Mouse (Mus musculus) frontal cortex, postnatal 14 days (tissue): Measurements from ENCODE around the gene Tm9sf1.

ENCODE experiments used
- DNase-seq, 2 experiments: peaks; one replicate each; pipeline ENCODE4 v3.0.0; 2022; ENCODE audit warnings: low spot score in 2 of 2

Tm9sf1 gene

DNA sequence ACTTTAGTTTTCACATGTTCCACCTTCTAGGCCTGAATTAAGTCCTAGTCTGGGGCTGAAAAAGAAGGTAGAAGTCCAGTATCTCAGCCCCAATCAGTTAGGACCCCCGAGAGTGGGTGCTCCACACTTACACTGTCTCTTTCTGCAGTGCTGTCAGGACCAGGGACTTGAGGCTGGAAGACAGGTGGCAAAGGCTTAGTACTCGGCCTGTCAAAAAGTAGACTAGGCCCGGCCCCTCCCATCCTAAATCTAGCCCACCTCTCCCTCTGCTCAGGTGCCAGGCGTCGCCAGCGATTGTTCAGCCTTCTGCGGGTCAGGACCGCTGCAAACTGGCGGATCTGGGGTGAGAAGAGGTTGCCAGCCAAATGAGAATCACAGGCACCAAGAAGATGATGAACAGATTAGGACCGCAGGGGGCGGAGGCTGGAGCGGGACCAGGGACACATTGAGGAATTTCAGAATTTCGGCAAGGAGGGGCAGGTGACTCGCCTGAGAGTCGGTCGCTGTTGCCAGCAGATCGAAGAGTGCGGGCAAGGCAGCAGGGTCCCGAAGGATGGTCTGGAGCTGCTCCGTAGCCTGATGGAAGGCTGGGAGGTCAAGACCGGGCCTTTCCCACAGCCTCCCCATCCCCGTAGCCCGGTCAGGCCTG is 8.6 kb downstream of the Tm9sf1 start:
- DNase-seq, result peak in 1 of 2 experiments; percentile 14

DNA sequence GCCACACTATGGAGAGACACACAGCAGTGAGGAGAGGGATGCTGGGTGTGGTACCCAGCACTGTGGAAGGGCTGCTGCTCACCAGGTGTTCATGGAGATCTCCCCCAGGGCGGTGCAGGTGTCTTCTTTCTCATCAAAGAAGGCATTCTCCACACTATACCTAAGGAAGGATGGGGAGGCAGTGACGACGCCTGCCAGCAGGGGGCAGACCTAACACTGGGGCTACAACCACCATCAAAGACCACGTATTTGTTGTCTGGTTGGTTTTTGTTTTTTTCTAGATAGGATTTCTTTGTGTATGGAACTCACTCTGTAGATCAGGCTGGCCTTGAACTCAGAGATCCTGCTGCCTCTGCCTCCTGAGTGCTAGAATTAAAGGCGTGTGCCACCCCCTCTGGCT is 14.3 kb downstream of the Tm9sf1 start:
- DNase-seq, result no peak

DNA sequence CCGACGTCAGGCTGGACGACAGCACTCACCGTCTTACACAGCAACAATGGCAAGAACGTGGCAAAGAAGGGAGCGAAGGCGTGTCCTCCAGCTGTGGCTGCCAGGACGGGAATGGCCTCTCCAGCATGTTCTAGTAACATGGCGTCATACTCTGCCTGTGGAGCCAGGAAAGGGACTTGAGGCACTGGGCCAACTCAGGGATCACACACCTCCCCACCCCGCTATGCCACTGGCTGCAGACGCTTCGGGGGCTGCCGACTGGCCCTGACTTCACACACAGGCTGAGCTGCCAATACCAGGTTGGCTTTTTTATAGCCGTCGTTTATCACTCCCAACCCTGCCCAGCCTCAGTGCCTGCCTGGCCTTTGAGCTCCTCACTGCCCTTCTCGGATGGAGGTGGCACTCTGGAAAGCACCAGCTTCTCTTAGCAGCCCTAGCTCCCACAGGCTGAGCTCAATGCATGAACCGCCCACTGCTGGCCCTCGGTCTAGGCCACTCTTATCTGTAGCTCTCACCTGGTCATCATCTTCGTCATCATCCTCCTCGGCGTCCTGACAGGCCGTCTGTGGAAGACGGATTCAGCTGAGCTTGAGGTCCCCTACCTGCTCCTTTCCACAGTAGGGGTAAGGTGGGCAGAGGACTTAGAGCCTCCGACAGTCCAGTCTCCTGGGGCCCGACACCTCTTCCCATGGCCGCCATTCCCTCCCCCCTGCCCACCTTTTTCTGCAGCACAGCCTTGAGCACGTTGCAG is 15.4 kb downstream of the Tm9sf1 start:
- DNase-seq, result no peak

DNA sequence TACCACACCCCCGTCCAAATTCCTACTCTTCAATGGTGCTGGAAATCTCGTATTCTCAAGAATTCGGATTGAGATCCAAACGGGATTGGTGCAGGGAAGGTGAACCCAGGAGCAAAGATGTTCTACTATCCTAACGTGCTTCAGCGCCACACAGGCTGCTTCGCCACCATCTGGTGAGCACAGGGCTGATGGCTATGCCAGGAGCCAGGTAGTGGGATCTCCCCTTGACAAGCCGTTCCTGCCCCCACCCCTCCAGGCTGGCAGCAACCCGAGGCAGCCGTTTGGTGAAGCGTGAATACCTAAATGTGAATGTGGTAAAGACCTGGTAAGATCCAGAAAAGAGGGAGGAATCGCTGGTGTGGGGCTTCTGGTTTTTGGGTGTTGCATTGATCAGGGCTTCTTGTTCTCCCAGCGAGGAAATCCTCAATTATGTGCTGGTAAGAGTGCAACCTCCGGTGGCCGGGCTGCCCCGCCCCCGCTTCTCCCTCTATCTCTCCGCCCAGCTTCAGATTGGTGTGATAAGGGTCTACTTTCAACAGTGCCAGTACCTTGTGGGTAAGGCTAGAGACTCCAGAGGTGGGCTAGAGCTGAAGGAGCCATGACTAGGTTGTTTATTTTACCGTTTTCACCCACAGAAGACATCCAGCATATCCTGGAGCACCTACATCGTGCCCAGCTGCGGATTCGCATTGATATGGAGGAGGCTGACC is 25.0 kb downstream of the Tm9sf1 start:
- DNase-seq, result no peak

DNA sequence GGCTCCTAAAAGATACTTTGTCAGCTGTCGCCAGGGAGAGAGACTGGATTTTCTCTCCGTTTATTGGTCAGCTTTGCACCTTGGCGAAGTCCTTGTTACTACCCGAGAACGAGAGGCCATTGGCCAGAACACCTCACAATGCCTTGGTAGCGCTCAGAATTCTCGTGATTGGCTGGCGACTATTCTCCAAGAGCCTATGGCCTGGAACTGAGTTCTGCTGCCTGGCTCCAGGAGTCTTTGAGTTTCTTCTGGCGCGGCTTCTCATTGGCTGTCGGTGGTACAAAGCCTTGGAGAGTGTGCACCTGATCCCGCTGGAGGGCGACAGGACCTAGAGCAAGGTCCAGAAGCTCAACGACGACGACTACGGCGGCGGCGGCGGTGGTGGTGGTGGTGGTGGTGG is 25.8 kb downstream of the Tm9sf1 start, which contains the start of gene Rec8:
Gene Rec8, plus strand, starts transcription at position 216 of the 400 bp plus-strand sequence.
- DNase-seq, result no peak

DNA sequence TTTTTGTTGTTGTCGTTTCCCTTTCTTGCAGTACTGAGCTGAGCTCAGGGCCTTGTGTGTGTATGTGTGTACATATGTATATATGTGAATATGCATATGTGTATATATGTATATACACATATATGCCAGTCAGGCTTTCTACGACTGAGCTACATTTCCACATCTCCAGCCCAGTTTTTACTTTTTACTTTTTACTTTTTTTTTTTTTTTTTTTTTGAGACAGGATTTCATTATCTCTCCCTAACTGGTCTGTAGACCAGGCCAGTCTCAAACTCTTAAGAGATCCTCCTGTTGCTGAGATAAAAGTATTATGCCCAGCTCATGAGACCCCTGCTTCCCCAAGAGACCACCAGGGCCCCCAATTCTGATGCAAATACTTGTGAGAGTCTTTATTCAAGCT is 26.8 kb downstream of the Tm9sf1 start:
- DNase-seq, result no peak

DNA sequence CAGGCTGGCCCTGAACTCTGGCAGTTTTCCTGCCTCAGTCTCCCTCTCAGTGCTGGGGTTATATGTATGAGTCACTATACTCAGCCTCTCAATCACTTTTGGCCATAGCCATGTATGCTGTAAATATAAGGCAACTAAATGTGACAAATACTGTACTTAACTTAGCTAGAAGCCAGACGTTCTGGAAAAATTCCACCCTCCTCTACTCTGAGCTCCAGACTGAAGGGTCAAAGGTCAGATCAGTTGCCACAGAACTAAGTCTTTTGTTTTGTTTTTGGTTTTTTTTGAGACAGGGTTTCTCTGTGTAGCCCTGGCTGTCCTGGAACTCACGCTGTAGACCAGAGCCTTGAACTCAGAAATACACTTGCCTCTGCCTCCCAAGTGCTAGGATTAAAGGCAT is 27.7 kb downstream of the Tm9sf1 start:
- DNase-seq, result no peak

DNA sequence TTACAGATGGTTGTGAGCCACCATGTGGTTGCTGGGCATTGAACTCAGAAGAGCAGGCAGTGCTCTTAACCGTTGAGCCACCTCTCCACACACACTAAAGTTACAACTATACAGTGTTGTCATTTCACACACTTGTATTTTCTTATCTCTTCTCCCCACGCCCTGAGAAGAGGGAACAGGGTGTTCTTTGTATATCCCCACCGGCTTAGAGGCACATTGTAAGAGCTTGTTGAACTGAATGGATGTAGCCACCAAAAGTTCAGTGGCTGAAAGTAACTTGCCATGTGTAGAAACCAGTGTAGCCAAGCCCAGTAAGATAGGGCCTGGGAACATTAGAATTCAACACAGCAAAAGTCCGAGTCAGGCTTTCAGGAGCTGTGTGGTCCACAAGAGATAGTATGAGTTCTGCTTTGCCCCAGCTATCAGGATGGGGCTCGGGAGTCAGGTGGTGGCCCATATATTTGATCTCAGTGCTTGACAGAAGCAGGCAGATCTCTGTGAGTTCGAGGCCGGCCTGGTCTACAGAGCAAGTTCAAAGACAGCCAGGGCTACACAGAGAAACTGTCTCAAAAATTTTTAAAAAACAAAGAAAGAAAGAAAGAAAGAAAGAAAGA is 28.9 kb downstream of the Tm9sf1 start:
- DNase-seq, result no peak

DNA sequence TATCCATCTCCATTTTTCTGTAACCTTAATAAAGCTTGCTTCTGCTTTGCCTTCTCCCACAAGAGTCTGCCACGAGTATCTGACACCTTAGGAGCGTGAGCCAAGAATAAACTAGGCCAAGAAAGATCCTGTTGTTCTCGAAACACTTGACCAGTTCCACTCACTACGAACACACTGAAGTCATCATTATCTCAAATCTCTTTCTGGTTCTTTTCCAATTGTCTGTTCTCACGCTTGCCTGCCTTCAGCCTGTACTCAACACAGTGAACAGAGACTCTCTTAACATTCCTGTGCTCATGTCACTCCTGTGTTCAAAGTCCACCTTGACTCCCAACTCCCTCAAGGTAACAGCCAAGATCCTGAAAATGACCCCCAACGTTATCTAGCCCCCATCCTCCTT is 30.3 kb downstream of the Tm9sf1 start:
- no peak for DNase-seq

DNA sequence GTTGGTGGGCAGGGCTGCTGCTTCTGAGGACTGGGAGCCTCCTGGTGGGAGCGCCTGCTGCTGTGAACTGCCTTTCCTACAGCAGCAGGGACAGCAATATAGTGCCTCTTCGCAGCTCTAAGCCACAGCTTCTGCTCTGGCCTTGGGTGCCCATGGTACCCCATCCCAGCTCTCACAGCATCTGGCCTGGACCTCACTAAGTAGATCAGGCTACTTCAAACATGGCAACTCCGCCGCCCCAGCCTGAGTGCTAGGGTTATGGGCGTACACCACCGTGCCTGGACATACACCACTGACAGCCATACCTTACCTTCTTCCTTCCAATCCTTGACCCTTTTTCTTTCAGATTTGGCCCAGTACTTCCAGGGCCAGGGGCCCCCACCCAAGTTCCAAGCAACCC is 35.3 kb downstream of the Tm9sf1 start:
- no peak for DNase-seq

DNA sequence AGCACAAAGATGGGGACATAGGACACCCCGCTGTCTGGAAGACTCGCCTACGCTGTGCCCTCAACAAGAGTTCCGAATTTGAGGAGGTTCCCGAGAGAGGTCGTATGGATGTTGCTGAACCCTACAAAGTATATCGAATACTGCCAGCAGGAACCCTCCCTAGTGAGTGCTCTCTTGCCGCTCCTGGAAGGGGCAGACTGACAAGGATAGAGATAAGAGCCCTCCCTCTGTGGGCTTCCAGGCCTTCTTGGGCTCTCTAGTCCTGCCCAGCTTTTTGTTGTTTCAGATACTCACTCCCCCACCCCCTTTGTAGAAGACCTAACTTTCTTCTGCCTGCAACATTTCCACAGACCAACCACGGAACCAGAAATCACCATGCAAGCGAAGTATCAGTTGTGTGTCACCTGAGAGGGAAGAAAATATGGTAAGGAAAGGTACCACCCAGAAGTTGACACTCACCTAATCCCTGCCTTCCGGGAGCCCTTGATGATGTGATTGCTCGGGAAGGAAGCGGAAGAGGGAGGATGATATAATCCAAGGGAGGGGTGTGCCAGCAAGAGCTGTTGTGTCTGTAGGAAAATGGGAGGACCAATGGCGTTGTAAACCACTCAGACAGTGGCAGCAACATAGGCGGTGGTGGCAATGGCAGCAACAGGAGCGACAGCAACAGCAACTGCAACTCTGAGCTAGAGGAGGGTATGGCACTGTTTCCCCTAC is 37.7 kb downstream of the Tm9sf1 start:
- DNase-seq, result no peak

DNA sequence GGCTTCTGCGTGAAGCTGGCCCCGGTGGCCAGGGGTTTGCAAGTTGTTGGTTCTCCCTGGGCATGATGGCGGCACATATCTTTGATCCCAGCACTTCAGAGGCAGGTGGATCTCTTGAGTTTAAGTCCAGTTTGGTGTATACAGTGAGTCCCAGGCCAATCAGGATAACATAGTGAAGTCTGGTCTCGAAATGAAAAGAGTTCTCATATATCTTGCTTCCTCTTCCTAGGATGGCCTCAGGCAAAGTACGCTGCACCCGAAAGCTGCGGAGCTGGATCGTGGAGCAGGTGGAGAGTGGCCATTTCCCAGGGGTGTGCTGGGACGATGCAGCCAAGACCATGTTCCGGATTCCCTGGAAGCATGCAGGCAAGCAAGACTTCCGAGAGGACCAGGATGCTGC is 38.8 kb downstream of the Tm9sf1 start:
- DNase-seq, result no peak

DNA sequence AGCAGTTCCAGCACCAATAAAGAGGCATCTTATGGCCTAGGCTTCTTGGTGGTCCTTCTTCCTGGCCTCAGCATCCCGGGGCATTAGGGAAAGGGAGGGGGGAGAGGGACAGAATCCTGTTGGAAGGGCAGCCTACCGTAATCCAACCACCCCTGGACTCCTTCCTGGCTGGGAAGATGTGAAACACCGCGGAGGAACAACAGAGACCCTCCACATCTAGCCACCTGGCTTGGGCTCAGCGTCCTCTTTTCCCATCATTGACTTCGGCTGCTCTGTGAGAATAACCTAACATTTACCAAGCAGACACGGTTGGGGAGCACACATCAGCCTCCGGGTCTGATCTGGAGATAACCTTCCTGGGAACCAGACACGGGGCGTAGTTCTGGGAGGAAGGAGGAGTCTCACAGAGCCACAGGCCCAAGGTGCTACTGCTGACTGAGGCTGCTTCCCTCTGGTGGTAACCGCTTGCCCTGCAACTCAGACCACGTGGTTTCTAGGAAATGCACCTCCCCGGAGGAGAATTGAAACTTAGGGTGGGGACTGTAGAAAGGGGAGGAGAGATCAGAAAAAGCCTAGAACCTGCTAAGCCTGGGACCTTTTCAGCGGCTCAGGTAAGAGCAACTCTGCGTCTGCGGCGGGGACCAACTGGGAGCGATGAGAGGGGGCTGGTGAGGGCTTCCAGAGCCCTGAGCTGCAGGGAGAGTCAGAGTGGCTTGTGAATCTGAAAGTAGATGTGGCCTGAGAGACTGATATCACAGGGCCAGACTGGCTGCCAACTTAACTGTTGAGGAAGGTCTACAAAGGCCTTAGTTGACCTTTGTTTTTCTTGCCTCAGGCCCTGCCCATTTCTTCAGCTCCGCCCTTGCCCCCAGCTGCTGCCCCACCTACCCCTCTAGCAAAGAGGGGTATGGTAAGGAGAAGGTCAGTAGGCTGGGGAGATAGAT is 39.7 kb downstream of the Tm9sf1 start:
- DNase-seq, result peak; percentile 80 to 83

DNA sequence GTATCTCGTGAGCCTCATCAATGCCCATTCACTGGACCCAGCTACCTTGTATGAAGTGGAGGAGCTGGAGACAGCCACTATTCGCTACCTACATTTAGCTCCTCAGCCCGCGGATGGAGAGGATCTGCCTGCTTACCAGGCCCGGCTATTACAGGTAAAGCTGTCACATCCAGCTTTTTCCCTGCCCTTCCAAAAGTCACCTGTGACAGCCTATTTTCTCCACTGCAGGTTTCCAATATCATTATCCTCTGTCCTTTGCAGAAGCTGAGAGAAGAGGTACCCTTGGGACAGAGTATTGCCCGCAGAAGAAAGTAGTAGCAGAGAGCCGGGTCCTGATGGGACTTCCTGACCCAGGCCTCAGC is 40.4 kb downstream of the Tm9sf1 start, which contains the start of gene Irf9:
Gene Irf9, plus strand, starts transcription at position 301 of the 362 bp plus-strand sequence.
- DNase-seq, result no peak

DNA sequence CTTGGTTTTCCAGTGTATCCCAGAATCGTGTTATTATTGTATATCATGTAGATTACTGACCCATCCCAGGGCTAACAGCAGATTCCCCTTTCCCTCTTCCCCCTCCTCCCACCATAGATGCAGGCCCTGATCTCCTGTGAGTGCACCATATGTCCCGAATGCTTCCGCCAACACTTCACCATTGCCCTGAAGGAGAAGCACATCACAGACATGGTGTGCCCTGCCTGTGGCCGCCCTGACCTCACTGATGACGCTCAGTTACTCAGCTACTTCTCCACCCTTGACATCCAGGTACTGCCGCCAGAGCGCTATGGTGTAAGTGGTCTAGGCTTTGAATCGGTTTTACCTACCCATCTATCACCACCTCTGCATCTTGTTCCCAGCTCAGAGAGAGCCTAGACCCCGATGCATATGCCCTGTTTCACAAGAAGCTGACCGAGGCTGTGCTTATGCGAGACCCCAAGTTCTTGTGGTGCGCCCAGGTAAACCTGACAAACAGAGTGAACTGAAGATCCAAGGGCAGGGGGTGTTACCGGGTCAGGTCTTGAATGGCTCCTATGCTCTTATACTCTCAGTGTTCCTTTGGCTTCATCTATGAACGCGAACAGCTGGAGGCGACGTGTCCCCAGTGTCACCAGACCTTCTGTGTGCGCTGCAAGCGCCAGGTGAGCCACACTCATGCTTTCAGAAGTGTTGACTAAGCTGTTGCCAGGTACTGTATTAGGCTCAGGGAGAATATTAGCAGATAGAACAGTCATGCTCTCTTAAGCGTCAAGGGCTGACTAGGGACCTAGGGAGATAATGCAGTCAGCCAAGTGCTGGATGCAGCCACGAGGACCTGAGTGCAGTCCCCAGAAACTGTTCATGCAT is 44.9 kb downstream of the Tm9sf1 start:
- DNase-seq, result no peak

DNA sequence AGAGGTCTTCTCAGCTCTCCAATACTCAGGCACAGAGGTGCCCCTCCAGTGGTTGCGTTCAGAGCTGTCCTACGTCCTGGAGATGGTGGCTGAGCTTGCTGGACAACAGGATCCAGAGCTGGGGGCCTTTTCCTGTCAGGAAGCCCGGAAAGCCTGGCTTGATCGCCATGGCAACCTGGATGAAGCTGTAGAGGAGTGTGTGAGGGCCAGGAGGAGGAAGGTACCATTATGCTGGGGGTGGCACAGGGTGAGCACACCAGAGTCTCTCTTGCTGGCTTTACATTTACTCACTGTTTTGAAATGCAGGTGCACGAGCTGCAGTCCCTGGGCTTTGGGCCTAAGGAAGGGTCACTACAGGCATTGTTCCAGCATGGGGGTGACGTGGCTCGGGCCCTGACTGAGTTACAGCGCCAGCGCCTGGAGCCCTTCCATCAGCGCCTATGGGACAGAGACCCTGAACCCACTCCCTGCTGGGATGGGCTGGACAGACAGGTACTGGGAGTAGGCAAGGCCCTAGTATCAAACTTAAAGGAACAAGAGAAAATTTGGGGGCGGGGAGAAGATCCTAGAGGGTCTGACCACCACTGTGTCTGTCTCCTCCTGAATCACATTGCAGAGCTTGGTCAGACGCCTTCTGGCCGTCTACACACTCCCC is 47.4 kb downstream of the Tm9sf1 start:
- DNase-seq, result no peak

DNA sequence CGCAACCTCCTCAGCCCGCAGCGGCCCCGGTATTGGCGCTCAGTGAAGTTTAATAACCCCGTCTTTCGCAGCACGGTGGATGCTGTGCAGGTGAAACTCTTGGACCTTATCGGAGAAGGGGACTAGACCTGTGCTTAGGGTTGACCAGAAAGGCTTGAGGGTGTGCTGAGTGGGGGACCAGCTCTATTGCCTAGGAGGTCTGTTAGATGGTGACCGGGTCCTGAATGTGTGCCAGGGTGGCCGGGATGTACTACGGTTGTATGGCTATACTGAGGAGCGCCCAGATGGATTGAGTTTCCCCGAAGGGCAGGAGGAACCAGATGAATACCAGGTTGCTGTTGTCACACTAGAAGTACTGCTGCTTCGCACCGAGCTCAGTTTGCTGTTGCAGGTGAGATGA is 51.4 kb downstream of the Tm9sf1 start:
- no peak for DNase-seq

DNA sequence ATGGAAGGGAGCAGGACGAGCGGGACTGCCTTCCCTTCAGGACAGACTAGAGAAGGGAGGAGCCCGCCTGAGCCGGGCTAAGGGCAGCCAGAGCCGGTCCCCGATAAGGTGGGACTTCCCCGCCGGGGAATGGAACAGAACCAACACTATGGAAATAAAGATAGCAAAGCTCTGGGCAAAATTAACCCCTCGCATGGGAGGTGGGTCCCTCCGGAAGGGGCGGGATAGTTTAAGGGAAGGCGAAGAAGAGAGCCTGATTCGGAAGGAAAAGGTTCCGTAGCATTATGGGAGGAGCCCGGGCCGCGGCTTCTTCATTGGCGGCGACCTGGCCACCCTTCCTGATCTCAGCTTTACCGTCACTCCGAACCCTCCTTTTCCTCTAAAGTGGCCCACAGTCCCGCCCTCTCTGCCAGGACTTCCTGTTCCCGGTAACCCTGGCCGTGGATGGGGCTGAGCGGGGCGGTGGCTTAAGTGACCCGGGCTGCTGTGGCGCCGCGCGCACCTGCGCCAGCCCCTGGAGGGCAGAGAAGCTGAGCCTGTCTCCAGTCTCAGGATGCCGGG is 52.2 kb downstream of the Tm9sf1 start, which contains the start of gene Rnf31:
Gene Rnf31, plus strand, starts transcription at position 378 of the 561 bp plus-strand sequence.
- peak; percentile 91 to 92 for DNase-seq
